Mouse (Mus musculus): ENCODE measurements around the gene Obscn.
A peak's percentile ranks its signal among the peaks of the same experiment; 100 is the strongest.

The Obscn gene

DNA sequence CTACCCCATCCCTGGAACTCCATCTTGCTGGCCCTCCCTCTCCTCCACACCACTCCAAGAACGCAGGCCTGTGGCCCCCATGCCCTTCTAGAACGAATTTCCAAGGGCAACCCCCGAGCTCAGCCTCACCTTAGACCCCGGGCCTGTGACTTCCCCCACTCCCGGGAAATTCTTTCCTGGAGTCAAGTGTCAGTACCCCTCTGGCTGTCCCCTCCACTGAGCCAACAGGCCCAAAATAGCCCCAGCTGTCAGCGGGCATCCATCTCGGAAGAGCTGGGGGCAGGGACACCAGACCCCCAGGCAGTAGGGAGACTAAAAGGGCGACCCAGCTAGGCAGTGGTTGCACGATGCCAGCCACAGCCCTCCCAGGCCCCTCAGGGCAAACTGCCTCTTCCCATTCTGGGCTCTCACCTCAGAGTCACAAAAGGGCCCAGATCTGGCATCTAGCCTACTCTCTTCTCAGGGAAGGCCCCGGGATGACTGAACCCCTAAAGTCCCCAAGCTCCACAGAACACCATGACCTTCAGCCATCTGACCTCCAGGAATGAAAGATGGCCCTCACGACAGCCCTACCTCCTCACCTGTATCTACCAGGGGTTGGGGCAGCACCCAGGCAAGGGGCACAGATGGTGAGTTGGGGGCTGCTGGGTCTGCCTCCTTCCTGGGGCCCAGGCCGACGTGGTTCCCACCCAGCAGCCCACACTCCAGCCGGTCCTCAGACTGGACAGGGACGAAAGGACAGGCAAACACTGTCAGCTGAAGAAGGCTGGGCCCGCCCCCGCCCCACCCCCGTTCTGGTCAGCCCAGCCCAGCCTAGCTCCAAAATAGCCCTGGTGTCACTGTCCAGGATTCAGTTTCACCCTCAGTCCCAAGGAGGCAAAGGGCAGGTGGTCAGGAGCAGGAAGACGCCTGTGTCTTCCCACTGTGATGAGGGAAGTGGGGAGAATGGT lies 2.6 kb upstream of the Obscn start:
- DNase-seq = no peak

DNA sequence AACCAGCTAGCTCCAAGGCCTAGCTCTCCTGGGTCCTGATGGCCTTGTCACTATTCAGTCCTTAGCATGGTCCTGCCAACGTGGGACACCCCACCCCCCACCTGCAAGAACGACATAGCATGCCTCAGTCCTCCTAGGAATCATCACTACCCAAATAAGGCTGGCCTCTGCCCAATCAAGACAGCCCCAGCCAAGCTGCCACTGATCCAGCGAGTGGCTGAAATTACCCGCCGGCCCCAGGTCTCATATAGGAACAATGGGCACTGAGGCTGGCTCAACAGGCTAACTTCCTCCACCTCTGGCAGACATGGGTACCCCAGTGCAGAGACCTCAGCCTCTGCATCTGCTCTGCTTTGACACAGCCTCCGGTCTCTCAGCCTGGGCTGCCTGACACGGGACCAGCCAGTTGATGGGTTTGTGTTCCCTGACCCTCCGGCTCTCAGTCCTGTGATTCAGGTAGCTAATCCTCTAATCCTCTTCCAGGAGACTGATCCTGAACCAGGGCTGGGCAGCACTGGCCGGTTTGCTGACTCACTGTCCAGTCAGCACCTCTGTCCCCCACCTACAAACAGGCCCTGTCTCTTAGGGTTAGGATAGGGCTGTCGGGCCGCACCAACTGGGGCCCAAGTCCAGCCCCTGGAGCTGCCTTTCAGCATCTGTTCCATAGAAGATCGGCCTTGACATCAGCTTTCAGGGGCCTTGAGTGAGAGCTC lies 948 bp upstream of the Obscn start:
- no peak for DNase-seq

DNA sequence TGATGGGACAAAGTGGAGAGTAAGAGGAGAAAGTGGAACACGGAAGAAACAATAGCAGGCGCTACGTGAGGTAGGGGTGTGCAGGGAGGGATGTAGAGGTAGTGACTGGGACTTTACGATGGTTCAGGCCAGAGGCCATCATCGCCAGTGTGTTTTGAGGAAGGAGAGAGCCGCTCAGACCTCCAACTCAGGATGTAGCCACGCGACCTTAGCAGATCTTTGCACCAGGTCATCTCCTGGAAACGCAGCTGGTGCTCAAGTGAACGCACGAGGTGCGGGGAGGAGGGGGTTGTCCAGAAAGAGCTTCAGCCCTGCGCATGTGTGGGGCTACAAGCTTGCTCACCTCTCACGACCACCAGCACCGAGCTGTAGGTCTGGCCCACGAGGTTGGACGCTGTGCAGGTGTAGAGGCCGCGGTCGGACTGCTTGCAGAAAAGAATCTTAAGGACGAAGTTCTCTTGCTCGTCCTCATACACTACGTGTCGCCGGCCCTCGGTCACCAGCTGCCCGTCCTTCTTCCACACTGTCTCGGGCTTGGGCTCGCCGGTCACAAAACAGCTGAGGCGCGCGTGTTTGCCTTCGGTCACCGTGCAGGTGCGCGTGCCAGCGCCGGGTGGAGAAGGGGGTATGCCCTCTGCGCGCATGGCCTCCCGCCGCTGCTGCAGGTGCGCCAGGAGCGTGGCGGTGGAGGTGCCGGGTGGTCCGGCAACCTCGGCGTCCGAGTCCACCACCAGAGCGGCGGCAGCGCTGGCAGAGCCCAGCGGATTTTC lies 966 bp downstream of the Obscn start:
- DNase-seq = no peak

DNA sequence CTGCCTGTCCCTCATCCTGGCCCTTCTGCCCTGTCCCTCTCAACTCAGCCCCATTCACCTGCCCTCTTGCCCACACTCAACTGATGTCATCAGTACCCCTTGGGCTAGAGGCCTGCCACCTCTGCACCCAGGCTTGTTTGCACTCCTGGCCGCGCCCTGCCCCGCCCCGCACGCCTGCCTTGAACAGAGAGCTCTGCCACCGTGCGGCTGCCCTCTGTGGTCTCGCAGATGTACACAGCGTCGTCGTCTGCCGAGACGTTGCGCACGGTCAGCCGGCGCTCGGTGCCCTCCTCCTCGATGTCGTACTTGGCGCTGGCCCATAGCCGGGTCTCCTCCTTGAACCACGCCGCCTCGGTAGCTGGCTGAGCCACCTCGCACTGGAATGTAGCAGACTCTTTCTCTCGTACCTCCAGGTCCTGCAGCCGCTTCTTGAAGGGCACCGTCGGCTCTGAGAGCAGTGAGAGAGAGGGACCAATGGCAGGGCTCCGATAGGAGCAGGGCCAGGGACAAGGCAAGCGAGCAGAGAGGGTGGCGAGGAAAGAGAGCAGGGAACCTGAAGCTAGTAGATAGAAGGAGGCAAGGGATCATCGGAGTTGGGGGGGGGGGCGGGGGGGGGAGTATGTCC lies 1.7 kb downstream of the Obscn start:
- DNase-seq = no peak

DNA sequence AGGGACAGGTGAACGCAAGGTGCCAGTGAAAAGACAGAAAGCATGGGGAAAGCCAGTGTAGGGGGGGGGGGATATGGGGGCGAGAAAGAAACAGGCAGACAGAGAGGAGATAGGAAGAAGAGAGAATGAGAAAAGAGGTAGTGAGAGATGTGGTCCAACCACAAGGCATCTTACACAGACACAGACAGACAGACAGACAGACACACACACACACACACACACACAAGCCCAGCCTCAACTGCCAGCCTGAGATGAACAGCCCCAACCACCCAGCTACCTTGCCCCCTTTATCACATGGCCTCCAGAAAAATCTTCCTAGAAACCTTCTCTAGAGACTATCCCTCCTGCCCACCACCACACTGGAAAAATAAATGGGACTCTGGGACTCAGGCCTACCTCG lies 4.1 kb downstream of the Obscn start:
- no peak for DNase-seq

DNA sequence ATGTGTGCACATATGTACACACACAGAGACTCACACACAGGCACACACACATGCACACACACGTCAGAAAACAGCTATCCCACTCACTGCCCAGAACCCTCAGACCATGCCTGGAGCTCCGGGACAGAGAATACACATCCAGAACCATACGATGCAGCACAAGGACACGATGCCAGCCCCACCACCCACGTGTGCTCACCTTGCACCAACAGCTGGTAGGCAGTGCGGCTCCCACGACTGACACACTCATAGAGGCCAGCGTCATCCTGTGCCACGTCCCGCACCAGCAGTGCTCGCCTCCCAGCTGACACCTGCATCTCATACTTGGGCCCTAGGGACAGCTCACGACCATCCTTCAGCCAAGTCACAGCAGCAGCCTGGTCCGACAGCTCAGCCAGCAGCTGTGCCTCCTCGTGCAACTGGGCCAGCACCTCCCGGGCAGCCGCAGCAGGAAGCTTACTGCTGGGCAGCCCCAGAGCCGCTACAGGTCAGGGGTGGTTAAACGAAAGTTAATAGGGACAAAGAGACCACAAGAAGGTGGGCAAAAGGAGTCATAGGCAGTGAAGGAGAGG lies 4.8 kb downstream of the Obscn start:
- no peak for DNase-seq

DNA sequence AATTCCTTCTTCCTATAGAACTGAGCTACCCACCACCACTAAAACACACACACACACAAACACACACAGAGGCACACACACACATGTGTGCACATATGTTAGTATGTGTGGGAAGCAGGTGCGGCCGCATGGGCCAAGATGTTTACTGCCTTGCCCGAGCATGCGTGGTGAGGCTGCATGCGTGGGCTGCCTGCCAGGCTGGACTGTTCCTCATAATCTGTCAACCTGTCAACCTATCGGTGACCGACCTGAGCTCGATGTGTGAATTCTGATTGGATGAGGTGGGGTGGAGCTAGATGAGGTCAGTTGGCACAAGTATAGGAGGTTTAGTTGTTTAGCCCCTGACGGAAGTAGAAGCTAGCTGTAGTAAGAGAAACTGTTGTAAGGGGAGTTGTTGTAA lies 5.4 kb downstream of the Obscn start:
- no peak for DNase-seq

DNA sequence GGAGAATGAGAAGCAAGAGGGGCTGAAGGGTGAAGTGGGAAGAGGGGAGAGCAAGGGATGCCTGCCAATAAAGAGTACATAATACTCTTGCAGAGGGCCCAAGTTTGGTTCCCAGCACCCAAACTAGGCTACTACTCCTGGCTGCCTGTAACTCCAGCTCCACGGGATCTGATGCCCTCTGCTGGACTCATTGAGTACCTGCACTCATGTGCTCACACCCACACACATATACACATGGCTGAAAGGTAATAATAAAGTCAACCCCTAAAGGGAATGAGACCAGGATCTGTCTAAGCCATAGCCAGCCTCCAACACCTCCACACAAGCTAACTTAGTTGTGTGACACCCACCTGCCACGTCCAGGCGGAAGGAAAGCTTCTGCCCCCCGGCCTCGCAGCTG lies 30.3 kb downstream of the Obscn start:
- no peak for DNase-seq

DNA sequence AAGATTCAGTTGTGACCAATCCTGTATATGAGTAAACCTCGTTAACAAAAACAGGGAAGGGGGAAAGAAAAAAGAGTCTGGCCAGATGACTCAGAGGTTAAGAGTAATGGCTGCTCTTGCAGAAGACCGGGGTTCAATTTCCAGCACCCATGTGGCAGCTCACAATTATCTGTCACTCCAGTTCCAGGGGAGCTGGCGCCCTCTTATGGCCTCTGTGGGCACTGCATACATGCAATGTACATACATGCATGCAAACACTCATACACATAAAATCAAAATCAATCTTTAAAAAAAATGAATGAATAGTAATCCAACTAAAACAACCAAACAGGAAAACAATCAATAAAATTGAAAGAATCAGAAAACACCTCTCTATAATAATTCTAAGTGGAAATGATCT lies 33.9 kb downstream of the Obscn start:
- no peak for DNase-seq

DNA sequence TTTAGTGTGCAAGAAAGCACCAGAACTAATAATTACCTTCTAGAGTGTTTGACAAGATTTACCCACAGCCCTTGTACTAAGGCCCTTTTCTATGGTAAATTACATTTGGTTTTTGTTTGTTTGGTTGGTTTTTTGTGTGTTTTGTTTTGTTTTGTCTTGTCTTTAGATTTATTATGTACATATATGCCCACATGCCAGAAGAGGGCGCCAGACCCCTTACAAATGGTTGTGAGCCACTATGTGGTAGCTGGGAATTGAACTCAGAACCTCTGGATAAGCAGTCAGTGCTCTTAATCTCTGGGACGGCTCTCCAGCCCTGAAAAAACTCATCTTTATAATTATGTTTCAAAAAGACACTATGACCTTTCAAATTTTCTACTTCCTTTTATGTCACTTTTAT lies 37.9 kb downstream of the Obscn start:
- DNase-seq = peak in 1 of 2 experiments; percentile 50

DNA sequence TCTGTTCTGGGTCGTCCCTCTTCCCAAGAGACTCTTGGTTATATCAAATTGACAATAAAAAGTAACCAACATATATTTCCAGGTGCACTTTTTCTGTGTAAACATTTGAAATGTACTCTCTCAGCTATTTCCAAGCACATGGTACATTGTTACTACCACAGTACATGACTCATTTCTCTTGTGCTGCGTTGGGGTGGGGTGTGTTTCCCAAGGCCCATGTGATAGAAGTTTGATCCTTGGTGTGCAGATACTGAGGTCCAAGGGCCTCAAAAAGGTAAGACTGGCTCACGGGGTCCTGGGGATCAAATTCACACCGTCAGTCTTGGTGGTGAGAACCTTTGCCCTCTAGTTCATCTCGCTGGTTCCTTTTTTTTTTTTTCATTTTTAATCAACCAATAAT lies 38.4 kb downstream of the Obscn start:
- DNase-seq = no peak

DNA sequence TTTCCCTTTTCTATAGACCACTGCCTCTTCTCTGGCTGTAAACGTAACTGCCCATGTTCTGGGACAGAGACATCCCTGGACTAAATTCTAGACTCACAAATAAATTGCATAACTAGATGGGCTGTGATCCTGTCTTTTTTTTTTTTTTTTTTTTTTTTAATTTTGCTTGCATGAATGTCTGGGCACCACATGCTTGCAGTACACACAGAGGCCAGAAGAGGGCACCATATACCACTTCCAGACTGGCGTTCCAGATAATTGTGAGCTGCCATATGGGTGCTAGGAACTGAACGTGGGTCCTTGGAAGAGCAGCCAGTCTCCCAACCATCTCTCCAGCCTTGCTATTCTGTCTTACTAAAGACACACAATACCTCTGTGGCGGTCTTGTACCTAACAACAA lies 42.0 kb downstream of the Obscn start:
- peak in 1 of 2 experiments; percentile 10 for DNase-seq

DNA sequence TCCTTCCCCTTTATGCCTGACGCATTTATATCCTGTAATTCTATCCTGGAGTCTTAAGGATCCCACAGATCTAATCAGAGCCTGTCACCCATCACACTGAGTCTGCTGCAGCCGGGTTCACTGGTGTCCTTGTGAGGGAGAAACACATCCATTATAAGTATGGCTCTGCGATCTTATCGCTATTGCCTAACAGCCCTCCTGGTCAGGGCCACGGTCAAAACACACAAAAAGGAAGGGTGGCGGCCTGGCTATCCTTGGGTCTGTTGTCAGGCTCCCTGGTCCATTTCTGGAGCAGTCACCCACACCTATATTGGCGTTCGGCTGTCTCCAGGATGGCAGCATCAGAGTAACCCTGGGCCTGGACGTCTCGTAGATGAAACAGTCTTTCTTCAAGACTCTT lies 48.6 kb downstream of the Obscn start:
- DNase-seq = no peak

DNA sequence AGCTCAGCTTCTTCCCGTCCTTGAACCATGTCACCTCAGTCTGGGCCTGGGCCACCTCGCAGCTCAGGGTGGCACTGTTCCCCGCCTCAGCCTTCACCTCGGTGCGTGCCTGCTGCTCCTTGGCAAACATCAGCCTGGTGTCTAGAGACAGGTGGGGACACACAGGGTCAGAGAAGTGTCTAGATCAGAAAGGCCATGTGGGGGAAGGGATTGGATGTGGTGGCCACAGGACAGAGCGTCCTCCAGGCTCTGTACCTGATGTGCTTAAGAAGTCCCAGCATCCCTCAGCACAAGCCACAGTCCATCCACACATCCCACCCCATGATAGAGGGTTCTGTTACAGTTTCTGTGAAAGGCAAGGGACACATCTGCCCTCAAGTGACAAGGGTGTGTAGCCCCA lies 51.0 kb downstream of the Obscn start:
- DNase-seq = no peak

DNA sequence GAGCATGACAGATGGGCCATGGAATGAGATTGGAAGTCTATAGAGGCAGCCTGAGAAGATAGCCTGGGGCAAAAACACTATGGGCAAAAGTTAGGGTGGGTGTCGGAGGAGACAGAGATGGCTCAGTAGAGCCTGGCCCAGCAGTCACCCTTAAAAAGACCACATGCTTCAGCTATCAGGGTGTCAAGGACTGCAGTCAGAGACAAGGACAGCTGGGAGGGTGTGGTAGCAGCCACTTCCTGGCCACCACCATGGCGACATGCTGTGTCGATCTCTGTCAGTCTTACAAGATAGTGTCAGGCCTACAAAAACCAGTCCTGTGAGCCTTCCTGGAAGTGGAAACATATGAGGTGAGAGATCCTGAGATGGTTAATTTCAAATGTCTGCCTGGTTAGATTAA lies 53.1 kb downstream of the Obscn start:
- no peak for DNase-seq

DNA sequence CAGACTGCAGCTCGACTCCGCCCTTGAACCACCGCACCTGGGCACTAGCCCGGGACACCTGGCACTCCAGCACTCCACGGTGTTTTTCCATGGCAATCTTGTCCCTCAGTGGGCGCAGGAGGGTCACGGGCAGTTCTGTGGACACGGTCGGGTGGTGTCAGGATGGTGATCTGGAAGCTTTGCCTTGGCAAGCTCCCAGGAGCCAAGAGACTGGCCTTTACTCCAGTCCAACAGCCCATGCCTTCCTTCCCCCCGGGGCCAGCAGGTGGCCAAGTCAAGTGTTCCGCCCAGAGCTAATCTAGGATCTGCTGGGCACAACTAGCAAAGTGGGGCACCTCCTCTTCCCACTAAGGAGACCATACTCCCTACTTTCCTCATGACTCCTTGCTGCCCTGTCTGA lies 57.9 kb downstream of the Obscn start:
- no peak for DNase-seq

DNA sequence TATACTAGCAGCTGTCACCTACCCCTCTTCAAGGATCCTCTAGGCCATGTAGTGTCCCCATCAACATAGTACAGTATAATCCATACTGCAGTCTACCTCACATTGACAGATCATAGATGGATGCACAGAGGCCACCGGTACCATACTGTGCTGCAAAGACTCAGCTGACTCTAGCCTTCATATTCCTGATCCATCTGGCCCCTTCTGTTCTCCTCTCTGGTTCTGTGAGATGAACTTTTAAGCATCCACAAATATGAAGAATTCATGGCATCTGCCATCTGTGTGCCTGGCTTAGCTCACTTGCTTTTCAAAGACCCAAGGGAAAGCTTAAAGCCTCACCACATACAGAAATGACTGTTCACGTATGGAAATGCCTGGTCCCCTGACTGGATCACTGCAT lies 65.9 kb downstream of the Obscn start:
- DNase-seq = no peak

DNA sequence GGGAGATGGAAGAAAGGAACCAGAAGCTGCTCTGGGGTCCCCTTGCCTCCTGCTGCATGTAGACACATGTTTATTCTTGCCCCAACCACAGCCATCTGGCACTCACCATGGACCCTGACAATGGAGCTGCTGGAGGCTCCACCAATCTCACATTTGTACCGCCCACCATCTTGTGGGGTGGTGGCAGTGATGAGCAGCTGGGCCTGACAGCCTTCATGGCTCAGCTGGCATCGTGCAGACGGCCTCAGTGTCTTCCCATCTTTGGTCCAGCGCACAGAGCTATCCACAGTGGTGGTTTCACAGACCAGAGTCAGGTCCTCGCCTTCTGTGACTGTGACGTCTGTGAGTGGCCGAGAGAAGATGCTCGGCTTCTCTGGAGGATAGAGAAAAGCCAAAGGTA lies 67.3 kb downstream of the Obscn start:
- no peak for DNase-seq

DNA sequence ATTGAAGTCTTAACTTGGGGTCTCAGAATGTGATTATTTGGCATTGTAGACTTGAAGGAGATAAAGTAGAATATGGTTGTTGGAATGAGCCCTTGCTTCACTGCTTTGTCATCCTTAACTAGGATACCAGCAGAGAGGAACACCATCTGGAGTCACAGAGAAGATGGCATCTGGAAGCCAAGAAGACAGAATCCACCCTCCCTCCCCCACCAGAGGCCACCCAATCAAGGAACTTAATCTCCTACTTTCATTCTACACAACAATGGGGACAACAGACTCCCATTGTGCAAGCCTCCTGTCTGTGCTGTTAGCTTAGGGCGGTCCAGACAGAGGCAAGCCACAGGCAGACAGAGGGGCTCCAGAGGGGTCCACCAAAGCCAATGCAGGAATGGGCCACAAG lies 67.8 kb downstream of the Obscn start:
- DNase-seq = no peak

DNA sequence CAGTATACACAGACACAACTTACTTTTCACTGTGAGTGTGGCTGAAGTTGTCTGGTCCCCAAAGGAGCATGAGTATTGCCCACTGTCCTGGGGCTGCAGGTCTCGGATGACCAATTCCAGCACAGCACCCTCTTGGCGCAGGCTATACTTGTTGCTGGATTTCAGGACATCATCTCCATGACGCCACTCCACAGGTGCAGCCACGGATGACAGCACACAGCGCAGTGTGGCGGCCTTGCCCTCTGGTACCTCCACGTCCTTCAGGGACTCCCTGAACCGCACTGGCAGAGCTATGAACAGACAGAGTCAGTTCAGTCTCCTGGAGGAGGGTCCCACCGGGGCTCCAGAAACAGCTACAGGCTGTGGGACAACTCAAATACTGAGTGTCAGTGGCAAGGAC lies 68.3 kb downstream of the Obscn start:
- DNase-seq = no peak

DNA sequence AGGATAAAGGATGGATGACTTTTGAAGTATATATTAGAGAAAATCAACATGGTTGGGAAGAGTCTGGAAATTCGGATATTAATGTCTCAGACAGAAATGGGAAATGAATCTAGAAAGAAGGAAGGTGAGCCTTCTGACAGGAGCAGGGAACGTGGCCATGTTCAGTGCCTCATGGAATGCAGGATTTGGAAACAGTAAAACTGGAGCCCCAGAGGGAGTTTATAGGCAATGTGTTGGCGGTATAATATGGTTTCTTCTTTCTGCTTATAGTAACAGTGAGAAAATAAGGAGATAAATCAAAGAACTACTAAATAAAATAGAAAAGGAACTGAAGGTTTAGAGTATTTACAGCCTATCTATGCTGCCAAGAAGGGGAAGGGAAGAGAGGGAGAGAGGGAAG lies 78.2 kb downstream of the Obscn start:
- DNase-seq = no peak

DNA sequence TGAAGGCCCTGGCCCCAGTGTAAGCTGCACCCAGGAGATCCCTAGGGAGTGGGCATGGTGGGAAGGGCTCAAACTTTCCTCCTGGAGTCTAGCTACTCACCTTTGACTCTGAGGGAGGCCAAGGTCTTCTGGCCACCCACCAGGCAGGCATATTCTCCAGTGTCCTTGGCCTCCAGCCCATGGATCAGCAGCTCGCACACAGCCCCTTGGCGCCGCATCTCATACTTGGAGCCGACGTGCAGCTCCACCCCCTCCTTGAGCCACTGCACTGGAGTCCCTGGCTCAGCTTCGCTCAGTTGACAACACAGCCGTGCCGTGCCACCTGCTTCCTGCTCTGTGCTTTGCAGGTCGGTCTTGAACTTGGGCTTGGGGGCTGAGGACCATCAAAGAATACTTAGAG lies 85.2 kb downstream of the Obscn start:
- DNase-seq = no peak
